Mouse (Mus musculus) spleen, embryonic (tissue): ENCODE measurements around the gene 6030468B19Rik.
"Not testable (repeated sequence)": the region's sequence is repeated elsewhere in the genome, so short reads cannot be mapped to it uniquely, and the experiment has no call there.

Experiments
- CTCF ChIA-PET: fragments of 350-600 bp; sonication (Branson Sonifier 250); formaldehyde crosslinking; loops from one replicate; lab custom pipeline; 2022; lab: Charles Lee

Gene 6030468B19Rik

GRCm38 (mm10) chr11:117826164-117826563, 28.7 kb downstream of the 6030468B19Rik start:
- CTCF ChIA-PET: interaction anchor here (0.7 to 2.0 kb wide), 3 partner anchors 24 to 178 kb away, joined by 3 to 17 read pairs (median 15); no protein-coding TSS in a partner anchor

- CTCF ChIA-PET: interaction anchor here (0.7 to 1.4 kb wide), 3 partner anchors 22 to 177 kb away, joined by 3 to 17 read pairs (median 4); no protein-coding TSS in a partner anchor
Measured at GRCm38 (mm10) chr11:117826916-117827315, 29.5 kb downstream of the 6030468B19Rik start.

GRCm38 (mm10) chr11:117827386-117827785, 29.9 kb downstream of the 6030468B19Rik start:
- CTCF ChIA-PET: interaction anchor here (1.4 kb wide), 1 partner anchor 23 kb away, joined by 4 read pairs; no protein-coding TSS in a partner anchor

- CTCF ChIA-PET: interaction anchor here (1.4 kb wide), 1 partner anchor 24 kb away, joined by 4 read pairs; no protein-coding TSS in a partner anchor
Measured at GRCm38 (mm10) chr11:117828149-117828887, 30.9 kb downstream of the 6030468B19Rik start.

GRCm38 (mm10) chr11:117828888-117829604, 31.6 kb downstream of the 6030468B19Rik start:
- CTCF ChIA-PET: no interaction called here

GRCm38 (mm10) chr11:117829671-117830215, 32.3 kb downstream of the 6030468B19Rik start:
- CTCF ChIA-PET: no interaction called here

GRCm38 (mm10) chr11:117830401-117830800, 32.9 kb downstream of the 6030468B19Rik start:
- CTCF ChIA-PET: no interaction called here

GRCm38 (mm10) chr11:117832086-117832969, 34.9 kb downstream of the 6030468B19Rik start:
- CTCF ChIA-PET: interaction anchor here (0.5 to 1.6 kb wide), 4 partner anchors 16 to 123 kb away, joined by 3 to 4 read pairs (median 4); partner anchors contain the start of gene Birc5

- CTCF ChIA-PET: not testable (repeated sequence)
Measured at GRCm38 (mm10) chr11:117833509-117833908, 36.0 kb downstream of the 6030468B19Rik start.

GRCm38 (mm10) chr11:117834086-117834485, 36.6 kb downstream of the 6030468B19Rik start:
- CTCF ChIA-PET: interaction anchor here (1.1 kb wide), 1 partner anchor 12 kb away, joined by 3 read pairs; no protein-coding TSS in a partner anchor

- CTCF ChIA-PET: interaction anchor here (0.5 kb wide), 1 partner anchor 1583 kb away, joined by 11 read pairs; no protein-coding TSS in a partner anchor
Measured at GRCm38 (mm10) chr11:117836306-117836705, 38.8 kb downstream of the 6030468B19Rik start.

GRCm38 (mm10) chr11:117838572-117838971, 41.1 kb downstream of the 6030468B19Rik start:
- CTCF ChIA-PET: no interaction called here

- CTCF ChIA-PET: no interaction called here
Measured at GRCm38 (mm10) chr11:117839021-117839420, 41.6 kb downstream of the 6030468B19Rik start.

- CTCF ChIA-PET: no interaction called here
Measured at GRCm38 (mm10) chr11:117840910-117841309, 43.5 kb downstream of the 6030468B19Rik start.

GRCm38 (mm10) chr11:117843434-117843833, 46.0 kb downstream of the 6030468B19Rik start:
- CTCF ChIA-PET: no interaction called here

- CTCF ChIA-PET: no interaction called here
Measured at GRCm38 (mm10) chr11:117844997-117845396, 47.5 kb downstream of the 6030468B19Rik start.

- CTCF ChIA-PET: interaction anchor here (1.1 kb wide), 1 partner anchor 11 kb away, joined by 3 read pairs; no protein-coding TSS in a partner anchor
Measured at GRCm38 (mm10) chr11:117845651-117846050, 48.2 kb downstream of the 6030468B19Rik start.

GRCm38 (mm10) chr11:117846640-117847039, 49.2 kb downstream of the 6030468B19Rik start:
- CTCF ChIA-PET: interaction anchor here (1.1 kb wide), 1 partner anchor 12 kb away, joined by 3 read pairs; no protein-coding TSS in a partner anchor

- CTCF ChIA-PET: interaction anchor here (0.6 to 1.4 kb wide), 2 partner anchors 15 to 39 kb away, joined by 4 to 5 read pairs; partner anchors contain the start of genes Gm20708 and Syngr2
Measured at GRCm38 (mm10) chr11:117847593-117848215, 50.2 kb downstream of the 6030468B19Rik start.
